Mouse (Mus musculus): Measurements from ENCODE around the gene Zfp280b. TPM values are rescaled to one million over a fixed set of nuclear protein-coding genes. Genes with fewer than 3 reads are reported as not detected.

The Zfp280b gene
- total and polyA plus RNA-seq, 3 experiments = 19.0 to 36.6 (median 24.4) TPM

DNA sequence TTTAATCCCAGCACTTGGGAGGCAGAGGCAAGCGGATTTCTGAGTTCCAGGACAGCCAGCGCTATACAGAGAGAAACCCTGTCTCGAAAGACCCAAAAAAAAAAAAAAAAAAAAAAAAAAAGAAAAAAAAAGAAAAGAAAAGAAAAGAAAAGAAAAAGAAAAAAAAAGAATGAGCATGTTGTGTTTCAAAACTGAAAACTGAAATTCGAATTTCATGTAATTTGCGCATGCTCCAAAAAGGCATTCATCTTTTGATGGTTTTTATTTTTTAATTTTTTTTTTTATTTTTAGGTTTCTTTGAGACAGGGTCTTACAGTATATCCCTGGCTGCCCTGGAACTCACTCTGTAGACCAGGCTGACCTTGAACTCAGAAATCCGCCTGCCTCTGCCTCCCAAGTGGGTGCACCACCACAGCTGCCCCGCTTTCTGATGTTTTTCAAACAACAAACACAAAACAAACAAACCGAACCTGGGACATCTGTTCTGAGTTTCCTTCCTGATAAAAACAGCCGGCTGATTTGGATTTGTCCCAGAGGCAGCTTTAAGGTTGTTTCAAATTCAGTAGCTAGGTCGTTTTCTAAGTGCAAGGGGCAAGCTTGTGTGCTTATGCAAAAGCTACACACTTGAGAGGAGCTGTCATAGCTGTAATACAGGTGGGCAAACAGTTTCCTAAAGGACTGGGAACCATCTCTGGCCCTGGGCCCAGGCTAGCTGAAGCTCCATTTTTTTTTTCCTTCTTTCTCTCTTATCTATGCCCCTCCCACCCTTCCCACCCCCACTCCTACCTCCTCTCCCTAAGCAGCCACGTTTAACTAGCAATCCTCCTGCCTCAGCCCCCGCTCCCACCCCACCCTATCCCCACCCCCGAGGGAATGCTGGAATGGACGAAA, 694 bp upstream of the Zfp280b start:
- Histone ChIP-seq H3K36me3 (replicated peaks in 1 of 2; ENCODE audit: control insufficient read depth in 1 of 2, insufficient read depth in 1 of 2, low read length in 1 of 2) (peaks cover 0 to 18% of the 10 kb centered on the region in 2 experiments), H3K79me2 (replicated peaks; ENCODE audit: control insufficient read depth, extremely low read depth, insufficient read depth, poor library complexity, severe bottlenecking) (peaks cover 39% of the 10 kb centered on the region), H3K4me3 (replicated peaks in 1 of 3; ENCODE audit: low read depth in 2 of 3, low read length in 2 of 3, poor library complexity in 1 of 3) (peak overlapping the region; percentile 51 to 92 (median 75)), H3K27me3 (replicated peaks) (no peaks in the 10 kb centered on the region), H3K4me1 (ENCODE audit: control insufficient read depth in 1 of 2, insufficient read depth in 2 of 2) (peaks cover 13 to 49% of the 10 kb centered on the region in 2 experiments), H3K9me3 (replicated peaks; ENCODE audit: low read length) (no peaks in the 10 kb centered on the region), H3K9ac (ENCODE audit: insufficient read depth, low read depth) (peak overlapping the region; percentile 53; the same call in 1 of the 2 replicates), H3K27ac (ENCODE audit: insufficient read depth, low read depth) (no peak overlapping the region; the same call in 1 of the 2 replicates), H3K4me2 (ENCODE audit: insufficient read depth, low read depth, poor library complexity, severe bottlenecking) (peak overlapping the region; percentile 85)
- TF ChIP-seq MXI1 (IDR thresholded peaks at IDR 0.05; ENCODE audit: low read depth, low read length) (no peak), USF2 (conservative IDR thresholded peaks at IDR 0.05; ENCODE audit: low read depth, low read length) (no peak), ZMIZ1 (IDR thresholded peaks at IDR 0.05; ENCODE audit: low read depth, low read length) (no peak), ZNF384 (IDR thresholded peaks at IDR 0.05; ENCODE audit: low read depth, low read length) (peak; percentile 71)
- in situ Hi-C loops (cut with MboI; ENCODE audit: low pct_ligation_motif_present, low pct_unique_long_range_greater_than_20kb, low sequenced_read_pairs) (no loop called here), dilution Hi-C loops (cut with MboI; ENCODE audit: extremely low pct_ligation_motif_present, extremely low pct_unique_long_range_greater_than_20kb, low sequenced_read_pairs) (no loop called here)
- no peak for DNase-seq (ENCODE audit: extremely low read depth)

DNA sequence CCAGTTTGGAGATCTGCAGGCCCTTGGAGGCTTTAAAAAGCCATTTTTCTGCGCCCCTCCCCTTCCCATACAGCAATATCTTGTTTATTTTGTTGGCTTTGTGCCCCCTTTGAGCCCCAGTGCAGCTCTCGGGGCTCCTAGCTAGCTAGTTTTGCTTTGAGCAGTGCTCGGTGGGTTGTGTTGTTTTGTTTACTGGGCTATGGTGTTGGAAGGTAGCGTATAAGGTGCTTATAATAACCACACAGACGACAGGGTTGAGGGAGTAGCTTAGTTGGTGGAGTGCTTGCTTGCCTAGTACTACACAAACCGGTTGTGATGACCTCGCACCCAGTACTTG, 637 bp downstream of the Zfp280b start:
- Histone ChIP-seq H3K9me3 (replicated peaks; ENCODE audit: low read length) (no peaks in the 10 kb centered on the region), H3K4me3 (replicated peaks in 1 of 3; ENCODE audit: low read depth in 2 of 3, low read length in 2 of 3, poor library complexity in 1 of 3) (peak overlapping the region; percentile 75 to 92 (median 75)), H3K79me2 (replicated peaks; ENCODE audit: control insufficient read depth, extremely low read depth, insufficient read depth, poor library complexity, severe bottlenecking) (peaks cover 52% of the 10 kb centered on the region), H3K27ac (ENCODE audit: insufficient read depth, low read depth) (peak overlapping the region; percentile 11; the same call in 1 of the 2 replicates), H3K4me2 (ENCODE audit: insufficient read depth, low read depth, poor library complexity, severe bottlenecking) (peak overlapping the region; percentile 62), H3K4me1 (ENCODE audit: control insufficient read depth in 1 of 2, insufficient read depth in 2 of 2) (peaks cover 10 to 45% of the 10 kb centered on the region in 2 experiments), H3K27me3 (replicated peaks) (no peaks in the 10 kb centered on the region), H3K9ac (ENCODE audit: insufficient read depth, low read depth) (peak overlapping the region; percentile 65), H3K36me3 (replicated peaks in 1 of 2; ENCODE audit: control insufficient read depth in 1 of 2, insufficient read depth in 1 of 2, low read length in 1 of 2) (peaks cover 6 to 31% of the 10 kb centered on the region in 2 experiments)
- in situ Hi-C loops (cut with MboI; ENCODE audit: low pct_ligation_motif_present, low pct_unique_long_range_greater_than_20kb, low sequenced_read_pairs) = no loop called here
- no peak for DNase-seq (ENCODE audit: extremely low read depth)
- TF ChIP-seq SIN3A (IDR thresholded peaks at IDR 0.05; ENCODE audit: low read length) (peak; percentile 17; the same call in 1 of the 2 replicates), CHD1 (IDR thresholded peaks at IDR 0.05; ENCODE audit: low read depth, low read length) (no peak)
- dilution Hi-C loops (cut with MboI; ENCODE audit: extremely low pct_ligation_motif_present, extremely low pct_unique_long_range_greater_than_20kb, low sequenced_read_pairs) = no loop called here

- peak overlapping the region; percentile 62 for H3K4me2 ChIP-seq (ENCODE audit: insufficient read depth, low read depth, poor library complexity, severe bottlenecking)
- H3K9me3 ChIP-seq (replicated peaks; ENCODE audit: low read length) = no peaks in the 10 kb centered on the region
- H3K4me3 ChIP-seq (replicated peaks in 1 of 3; ENCODE audit: low read depth in 2 of 3, low read length in 2 of 3, poor library complexity in 1 of 3) = peak overlapping the region; percentile 75 to 92 (median 75)
- no peak overlapping the region; the same call in 1 of the 2 replicates for H3K9ac ChIP-seq (ENCODE audit: insufficient read depth, low read depth)
- no peaks in the 10 kb centered on the region for H3K27me3 ChIP-seq (replicated peaks)
- in situ Hi-C loops (cut with MboI; ENCODE audit: low pct_ligation_motif_present, low pct_unique_long_range_greater_than_20kb, low sequenced_read_pairs) (no loop called here), dilution Hi-C loops (cut with MboI; ENCODE audit: extremely low pct_ligation_motif_present, extremely low pct_unique_long_range_greater_than_20kb, low sequenced_read_pairs) (no loop called here)
- peaks cover 57% of the 10 kb centered on the region for H3K79me2 ChIP-seq (replicated peaks; ENCODE audit: control insufficient read depth, extremely low read depth, insufficient read depth, poor library complexity, severe bottlenecking)
- peaks cover 7 to 34% of the 10 kb centered on the region in 2 experiments for H3K4me1 ChIP-seq (ENCODE audit: control insufficient read depth in 1 of 2, insufficient read depth in 2 of 2)
- DNase-seq (ENCODE audit: extremely low read depth) = no peak
- no peak for TF ChIP-seq ETS1 (conservative IDR thresholded peaks at IDR 0.05; ENCODE audit: low read depth, low read length)
- no peak for TF ChIP-seq TBP (conservative IDR thresholded peaks at IDR 0.05; ENCODE audit: low read depth, low read length)
- peaks cover 16 to 41% of the 10 kb centered on the region in 2 experiments for H3K36me3 ChIP-seq (replicated peaks in 1 of 2; ENCODE audit: control insufficient read depth in 1 of 2, insufficient read depth in 1 of 2, low read length in 1 of 2)
- H3K27ac ChIP-seq (ENCODE audit: insufficient read depth, low read depth) = peak overlapping the region; percentile 28; the same call in 1 of the 2 replicates
Observed at GRCm38 (mm10) chr10:76034001-76034600, 1.7 kb downstream of the Zfp280b start.

Measured in CH12.LX (cell line).